Mouse (Mus musculus): ENCODE measurements around the gene Evi2. TPM values are rescaled to one million over a fixed set of nuclear protein-coding genes. Genes with fewer than 3 reads are reported as not detected.

Evi2 gene
- polyA plus RNA-seq, 1 experiment: not detected

GRCm38 (mm10) chr11:79536293-79536692 lies 5.9 kb upstream of the Evi2 start:
- Histone ChIP-seq H3K27ac (ENCODE audit: insufficient read depth, low read length) (no peak overlapping the region), H3K4me1 (ENCODE audit: control insufficient read depth, insufficient read depth, low read length) (peaks cover 12% of the 10 kb centered on the region), H3K4me3 (ENCODE audit: insufficient read depth, low read length) (no peak overlapping the region)
- TF ChIP-seq POLR2A (IDR thresholded peaks at IDR 0.05; ENCODE audit: low read depth, low read length): no peak
- TF ChIP-seq CTCF (IDR thresholded peaks at IDR 0.05; ENCODE audit: borderline replicate concordance, insufficient read depth, low read length): no peak

GRCm38 (mm10) chr11:79535554-79535953 lies 5.2 kb upstream of the Evi2 start:
- no peak for TF ChIP-seq POLR2A (IDR thresholded peaks at IDR 0.05; ENCODE audit: low read depth, low read length)
- no peak for TF ChIP-seq CTCF (IDR thresholded peaks at IDR 0.05; ENCODE audit: borderline replicate concordance, insufficient read depth, low read length)
- Histone ChIP-seq H3K27ac (ENCODE audit: insufficient read depth, low read length) (no peak overlapping the region; the same call in 1 of the 2 replicates), H3K4me3 (ENCODE audit: insufficient read depth, low read length) (no peak overlapping the region), H3K4me1 (ENCODE audit: control insufficient read depth, insufficient read depth, low read length) (peaks cover 12% of the 10 kb centered on the region)

- Histone ChIP-seq H3K27ac (ENCODE audit: insufficient read depth, low read length) (peak overlapping the region; percentile 65), H3K4me1 (ENCODE audit: control insufficient read depth, insufficient read depth, low read length) (peaks cover 12% of the 10 kb centered on the region), H3K4me3 (ENCODE audit: insufficient read depth, low read length) (no peak overlapping the region)
- TF ChIP-seq CTCF (IDR thresholded peaks at IDR 0.05; ENCODE audit: borderline replicate concordance, insufficient read depth, low read length) (no peak), POLR2A (IDR thresholded peaks at IDR 0.05; ENCODE audit: low read depth, low read length) (no peak)
These were observed 3.7 kb upstream of the Evi2 start for GRCm38 (mm10) chr11:79533950-79534690.

DNA sequence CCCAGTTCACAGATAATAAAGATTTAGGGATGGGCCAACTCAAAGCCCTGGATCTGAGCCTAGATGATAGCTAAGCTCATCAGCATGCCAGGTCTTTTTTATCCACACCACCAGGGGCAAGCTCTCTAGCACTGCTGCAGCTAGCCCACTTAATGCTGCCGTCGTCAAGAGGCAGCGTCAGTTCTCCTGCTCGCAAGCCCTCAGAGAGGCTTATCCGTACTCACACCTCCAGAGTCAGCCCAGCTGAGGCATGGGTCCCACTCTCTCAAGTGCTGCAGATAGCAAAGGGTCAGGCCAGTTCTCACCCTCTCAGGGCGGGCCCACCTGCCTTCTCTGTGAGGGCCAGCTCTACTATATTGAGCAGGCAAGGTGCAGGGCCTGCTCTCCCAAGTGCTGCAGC lies 2.9 kb upstream of the Evi2 start:
- Histone ChIP-seq H3K4me1 (ENCODE audit: control insufficient read depth, insufficient read depth, low read length) (peaks cover 12% of the 10 kb centered on the region), H3K4me3 (ENCODE audit: insufficient read depth, low read length) (no peak overlapping the region), H3K27ac (ENCODE audit: insufficient read depth, low read length) (no peak overlapping the region)
- TF ChIP-seq CTCF (IDR thresholded peaks at IDR 0.05; ENCODE audit: borderline replicate concordance, insufficient read depth, low read length) (no peak), POLR2A (IDR thresholded peaks at IDR 0.05; ENCODE audit: low read depth, low read length) (no peak)

GRCm38 (mm10) chr11:79531485-79531884 lies 1.1 kb upstream of the Evi2 start:
- Histone ChIP-seq H3K4me1 (ENCODE audit: control insufficient read depth, insufficient read depth, low read length) (peaks cover 12% of the 10 kb centered on the region), H3K4me3 (ENCODE audit: insufficient read depth, low read length) (no peak overlapping the region), H3K27ac (ENCODE audit: insufficient read depth, low read length) (no peak overlapping the region)
- TF ChIP-seq POLR2A (IDR thresholded peaks at IDR 0.05; ENCODE audit: low read depth, low read length) (no peak), CTCF (IDR thresholded peaks at IDR 0.05; ENCODE audit: borderline replicate concordance, insufficient read depth, low read length) (no peak)

DNA sequence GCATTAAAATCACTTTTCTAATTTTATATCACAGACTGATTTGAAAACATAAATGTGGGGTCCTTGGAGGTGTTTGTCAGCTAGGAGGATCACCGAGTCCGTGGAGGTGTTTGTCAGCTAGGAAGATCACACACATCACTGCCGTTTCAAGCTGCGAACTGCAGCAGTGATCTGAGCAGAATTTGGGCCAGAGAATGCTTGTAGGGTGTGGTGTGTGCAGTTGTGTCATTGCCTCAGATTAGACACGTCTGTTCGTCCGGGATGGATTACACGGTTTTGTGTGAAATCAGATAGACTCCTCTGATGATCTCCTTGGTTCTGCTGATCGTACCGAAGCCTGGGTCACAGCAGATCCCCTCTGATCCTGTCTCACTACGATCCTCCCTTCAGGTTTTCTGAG lies 385 bp upstream of the Evi2 start:
- TF ChIP-seq CTCF (IDR thresholded peaks at IDR 0.05; ENCODE audit: borderline replicate concordance, insufficient read depth, low read length): no peak
- no peak for TF ChIP-seq POLR2A (IDR thresholded peaks at IDR 0.05; ENCODE audit: low read depth, low read length)
- Histone ChIP-seq H3K27ac (ENCODE audit: insufficient read depth, low read length) (peak overlapping the region; percentile 20; the same call in 1 of the 2 replicates), H3K4me3 (ENCODE audit: insufficient read depth, low read length) (no peak overlapping the region), H3K4me1 (ENCODE audit: control insufficient read depth, insufficient read depth, low read length) (peaks cover 12% of the 10 kb centered on the region)

- Histone ChIP-seq H3K4me1 (ENCODE audit: control insufficient read depth, insufficient read depth, low read length) (peaks cover 5% of the 10 kb centered on the region), H3K4me3 (ENCODE audit: insufficient read depth, low read length) (no peak overlapping the region), H3K27ac (ENCODE audit: insufficient read depth, low read length) (peak overlapping the region; percentile 44; the same call in 1 of the 2 replicates)
- no peak for TF ChIP-seq POLR2A (IDR thresholded peaks at IDR 0.05; ENCODE audit: low read depth, low read length)
- no peak for TF ChIP-seq CTCF (IDR thresholded peaks at IDR 0.05; ENCODE audit: borderline replicate concordance, insufficient read depth, low read length)
These were observed 653 bp downstream of the Evi2 start for GRCm38 (mm10) chr11:79529736-79530135.

DNA sequence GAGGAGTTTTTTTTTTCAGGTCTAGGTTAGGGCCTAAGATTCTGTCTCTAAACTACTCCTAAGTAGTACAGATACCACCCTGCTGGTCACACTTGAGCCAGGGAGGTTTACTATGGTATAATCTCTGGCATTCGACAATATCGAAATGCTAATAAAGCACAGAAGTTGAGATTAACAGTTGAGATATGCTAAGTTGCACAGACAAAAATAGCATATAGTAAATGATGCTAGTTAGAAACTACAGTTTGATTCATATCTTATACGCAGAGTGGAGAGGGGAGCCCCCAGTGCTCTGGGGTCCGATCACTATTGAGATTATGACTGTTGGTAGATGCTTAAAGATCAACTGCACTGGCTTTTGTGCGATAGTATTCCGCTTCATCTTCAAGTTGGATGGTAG lies 1.2 kb downstream of the Evi2 start:
- H3K4me1 ChIP-seq (ENCODE audit: control insufficient read depth, insufficient read depth, low read length): peaks cover 5% of the 10 kb centered on the region
- peak overlapping the region; percentile 44; the same call in 1 of the 2 replicates for H3K27ac ChIP-seq (ENCODE audit: insufficient read depth, low read length)
- TF ChIP-seq POLR2A (IDR thresholded peaks at IDR 0.05; ENCODE audit: low read depth, low read length) (no peak), CTCF (IDR thresholded peaks at IDR 0.05; ENCODE audit: borderline replicate concordance, insufficient read depth, low read length) (no peak)
- no peak overlapping the region for H3K4me3 ChIP-seq (ENCODE audit: insufficient read depth, low read length)

GRCm38 (mm10) chr11:79528601-79529000 lies 1.8 kb downstream of the Evi2 start:
- TF ChIP-seq CTCF (IDR thresholded peaks at IDR 0.05; ENCODE audit: borderline replicate concordance, insufficient read depth, low read length) (no peak), POLR2A (IDR thresholded peaks at IDR 0.05; ENCODE audit: low read depth, low read length) (no peak)
- Histone ChIP-seq H3K27ac (ENCODE audit: insufficient read depth, low read length) (no peak overlapping the region), H3K4me3 (ENCODE audit: insufficient read depth, low read length) (no peak overlapping the region), H3K4me1 (ENCODE audit: control insufficient read depth, insufficient read depth, low read length) (peaks cover under 1% of the 10 kb centered on the region; the same call in 1 of the 2 replicates)

DNA sequence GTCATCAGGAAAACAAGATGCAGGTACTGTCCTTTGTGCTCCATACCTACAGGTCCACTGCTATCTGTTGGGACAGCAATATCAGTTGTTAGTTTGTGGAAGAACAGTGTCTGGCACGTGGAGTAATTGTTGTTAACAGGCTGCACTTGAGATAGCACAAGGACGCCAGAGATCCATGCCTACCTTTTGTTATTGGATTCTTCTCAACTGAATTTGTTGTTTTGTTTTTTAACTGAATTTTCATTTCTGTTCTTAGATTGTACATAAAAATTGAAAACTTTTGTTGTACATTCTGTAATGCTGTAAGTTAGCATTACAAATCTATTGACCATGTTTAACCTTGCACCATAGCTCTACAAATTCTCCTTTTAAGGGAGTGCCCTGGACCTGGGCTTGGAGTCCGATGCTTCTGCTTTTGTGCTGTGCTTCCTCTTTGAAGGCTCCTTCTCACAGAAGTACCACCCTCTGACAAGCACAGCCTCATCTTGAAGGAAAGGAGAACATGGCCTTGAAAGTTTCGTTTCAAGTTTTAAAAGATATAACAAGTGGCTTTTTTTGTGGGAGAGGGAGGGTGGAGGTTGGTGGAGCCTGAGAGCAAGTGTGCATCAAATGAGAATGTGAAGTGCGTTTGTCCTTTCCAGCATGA lies 2.5 kb downstream of the Evi2 start:
- H3K4me1 ChIP-seq (ENCODE audit: control insufficient read depth, insufficient read depth, low read length): peaks cover 2% of the 10 kb centered on the region; the same call in 1 of the 2 replicates
- no peak overlapping the region for H3K4me3 ChIP-seq (ENCODE audit: insufficient read depth, low read length)
- no peak overlapping the region for H3K27ac ChIP-seq (ENCODE audit: insufficient read depth, low read length)
- TF ChIP-seq CTCF (IDR thresholded peaks at IDR 0.05; ENCODE audit: borderline replicate concordance, insufficient read depth, low read length) (no peak), POLR2A (IDR thresholded peaks at IDR 0.05; ENCODE audit: low read depth, low read length) (no peak)

Data from embryonic fibroblast, embryonic 13.5 days (primary cell).